Mouse (Mus musculus): ENCODE measurements around the gene Igfbp2. TPM values are rescaled to one million over a fixed set of nuclear protein-coding genes. Genes with fewer than 3 reads are reported as not detected.
A peak's percentile ranks its signal among the peaks of the same experiment; 100 is the strongest.

The Igfbp2 gene
- polyA plus RNA-seq, 1 experiment from 2014 or later, result 93.5 TPM

DNA sequence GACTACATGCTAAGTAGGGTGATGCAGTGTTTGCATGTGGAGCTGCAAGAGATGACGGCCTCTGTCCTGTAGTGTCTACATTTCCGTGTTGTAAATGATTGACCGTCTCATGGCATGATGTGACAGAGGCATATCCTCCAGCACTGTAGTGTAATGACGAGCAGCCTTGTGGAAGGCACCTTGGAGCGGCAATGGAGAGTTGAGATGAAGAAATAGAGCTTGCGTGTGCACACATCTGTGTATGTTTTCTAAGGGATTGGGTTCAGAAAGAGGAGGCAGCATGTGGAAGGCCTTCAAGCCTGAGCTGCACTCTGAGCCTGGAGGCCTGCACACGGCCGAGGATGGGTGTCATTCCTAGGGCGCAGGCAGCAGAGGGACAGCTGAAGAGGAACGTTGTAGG, 31.4 kb downstream of the Igfbp2 start:
- 77% methylated on average over 10 of the region's 10 CpGs for WGBS
- Histone ChIP-seq H3K27me3 (replicated peaks) (no peaks in the 10 kb centered on the region), H3K36me3 (peaks cover 26% of the 10 kb centered on the region), H3K4me3 (no peak overlapping the region), H3K4me1 (replicated peaks) (no peaks in the 10 kb centered on the region), H3K9ac (no peak overlapping the region), H3K9me3 (replicated peaks) (no peaks in the 10 kb centered on the region), H3K27ac (ENCODE audit: poor library complexity, severe bottlenecking) (no peak overlapping the region), H3K4me2 (no peak overlapping the region)
- no peak for ATAC-seq (ENCODE audit: insufficient number of reproducible peaks, low FRiP score)

DNA sequence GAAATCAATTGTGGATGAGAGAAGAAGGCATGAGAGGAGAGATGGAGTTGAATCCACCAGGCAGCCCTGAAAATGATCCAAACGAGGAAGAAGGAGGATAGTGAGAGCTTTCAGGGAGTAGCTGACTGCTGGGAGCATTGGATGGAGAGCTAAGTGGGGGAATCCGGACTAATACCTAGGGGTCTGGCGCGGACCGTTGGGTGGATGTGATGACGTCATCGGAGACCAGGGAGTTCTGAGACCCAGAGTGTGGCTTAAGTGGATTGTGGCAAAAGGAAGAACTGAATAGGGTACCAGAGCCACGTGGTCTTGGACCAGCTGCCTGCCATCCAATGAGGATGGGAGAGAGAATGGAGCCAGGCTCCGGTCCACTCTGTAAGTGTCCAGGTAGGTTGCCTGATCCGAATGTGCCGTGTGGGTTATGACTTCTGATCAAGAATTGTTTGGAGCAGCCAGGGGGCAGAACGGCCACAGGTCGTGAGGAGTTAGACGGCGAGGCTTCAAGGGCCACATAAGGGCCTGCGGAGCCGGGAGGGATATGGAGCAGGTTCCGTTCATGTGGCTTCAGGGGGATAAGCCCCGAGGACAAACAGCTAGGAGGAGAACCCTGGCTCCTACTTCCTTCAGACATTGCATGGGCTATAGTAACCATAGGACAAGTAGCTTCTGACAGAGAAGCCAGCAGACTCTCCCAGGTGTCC, 32.1 kb downstream of the Igfbp2 start:
- Histone ChIP-seq H3K4me2 (no peak overlapping the region), H3K9ac (no peak overlapping the region), H3K27me3 (replicated peaks) (no peaks in the 10 kb centered on the region), H3K36me3 (peaks cover 31% of the 10 kb centered on the region), H3K9me3 (replicated peaks) (no peaks in the 10 kb centered on the region), H3K27ac (ENCODE audit: poor library complexity, severe bottlenecking) (no peak overlapping the region), H3K4me3 (no peak overlapping the region), H3K4me1 (replicated peaks) (no peaks in the 10 kb centered on the region)
- ATAC-seq (ENCODE audit: insufficient number of reproducible peaks, low FRiP score), result peak; percentile 30
- 74% methylated on average over 19 of the region's 19 CpGs for WGBS

DNA sequence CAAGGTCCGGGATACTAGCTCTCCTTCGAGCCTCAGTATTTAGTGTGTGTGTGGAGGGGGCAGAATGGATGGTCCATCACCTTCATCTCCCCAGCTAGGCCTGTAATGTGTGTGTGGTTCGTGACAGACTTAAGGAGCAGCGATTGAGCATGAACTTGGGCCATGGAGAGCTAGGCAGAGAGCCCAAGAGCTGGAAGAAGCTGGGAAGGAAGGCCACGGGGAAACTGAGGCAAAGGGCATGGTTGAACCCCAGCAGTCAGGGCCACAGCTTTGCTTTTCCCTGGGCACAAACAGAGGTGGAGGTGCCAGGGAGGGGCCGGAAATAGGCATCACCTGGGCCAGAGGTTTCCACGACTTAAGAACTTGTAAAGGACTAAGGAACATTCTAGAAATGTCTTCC, 32.8 kb downstream of the Igfbp2 start:
- Histone ChIP-seq H3K4me1 (replicated peaks) (no peaks in the 10 kb centered on the region), H3K9ac (no peak overlapping the region), H3K4me3 (no peak overlapping the region), H3K36me3 (peaks cover 39% of the 10 kb centered on the region), H3K27me3 (replicated peaks) (no peaks in the 10 kb centered on the region), H3K9me3 (replicated peaks) (no peaks in the 10 kb centered on the region), H3K27ac (ENCODE audit: poor library complexity, severe bottlenecking) (no peak overlapping the region), H3K4me2 (no peak overlapping the region)
- peak; percentile 49 for ATAC-seq (ENCODE audit: insufficient number of reproducible peaks, low FRiP score)
- 78% methylated on average over 7 of the region's 7 CpGs for WGBS

DNA sequence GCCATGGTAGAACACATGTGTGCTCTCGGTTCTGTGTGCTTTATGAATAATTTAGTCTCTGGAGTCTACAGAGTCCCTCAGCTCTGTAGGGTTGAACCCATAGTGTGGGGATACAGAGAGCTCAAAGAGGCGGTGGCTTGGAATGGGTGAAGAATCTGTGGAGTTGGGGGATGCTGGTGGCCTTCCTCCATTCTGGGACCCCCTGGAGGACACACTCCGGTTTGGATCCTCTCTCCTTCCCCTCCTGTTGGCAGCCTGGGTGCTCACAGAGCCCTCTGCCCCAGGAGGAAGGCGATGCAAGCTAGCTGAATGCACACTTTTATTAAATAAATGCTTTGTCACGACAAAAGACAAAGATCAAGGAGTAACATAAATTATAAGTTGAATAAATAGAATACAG, 33.3 kb downstream of the Igfbp2 start:
- no peak for ATAC-seq (ENCODE audit: insufficient number of reproducible peaks, low FRiP score)
- H3K4me3 ChIP-seq, result no peak overlapping the region
- H3K27me3 ChIP-seq (replicated peaks), result no peaks in the 10 kb centered on the region
- peaks cover 44% of the 10 kb centered on the region for H3K36me3 ChIP-seq
- no peak overlapping the region for H3K9ac ChIP-seq
- no peaks in the 10 kb centered on the region for H3K9me3 ChIP-seq (replicated peaks)
- WGBS, result 74% methylated on average over 5 of the region's 5 CpGs
- H3K4me1 ChIP-seq (replicated peaks), result no peaks in the 10 kb centered on the region
- no peak overlapping the region for H3K4me2 ChIP-seq
- H3K27ac ChIP-seq (ENCODE audit: poor library complexity, severe bottlenecking), result no peak overlapping the region

DNA sequence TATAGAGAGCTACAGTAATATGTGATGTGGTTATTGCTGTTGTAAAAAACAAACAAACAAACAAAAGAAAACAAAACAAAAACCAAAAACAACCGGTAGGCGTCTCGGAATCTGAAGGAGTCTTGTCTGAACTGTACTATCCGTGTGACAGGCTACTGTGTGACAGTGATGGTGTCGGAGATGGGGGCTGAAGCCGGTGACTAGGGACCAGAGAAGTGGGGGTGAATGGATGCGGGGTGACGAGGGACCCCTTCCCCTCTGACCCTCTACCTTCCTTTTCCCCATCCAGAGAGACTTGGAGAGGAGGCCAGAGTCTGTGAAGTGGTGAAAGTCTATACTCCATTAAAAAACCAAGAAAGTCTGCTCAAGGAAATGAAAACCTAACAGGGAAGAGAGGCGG, 34.0 kb downstream of the Igfbp2 start:
- no peak overlapping the region for H3K27ac ChIP-seq (ENCODE audit: poor library complexity, severe bottlenecking)
- WGBS, result 86% methylated on average over 9 of the region's 9 CpGs

DNA sequence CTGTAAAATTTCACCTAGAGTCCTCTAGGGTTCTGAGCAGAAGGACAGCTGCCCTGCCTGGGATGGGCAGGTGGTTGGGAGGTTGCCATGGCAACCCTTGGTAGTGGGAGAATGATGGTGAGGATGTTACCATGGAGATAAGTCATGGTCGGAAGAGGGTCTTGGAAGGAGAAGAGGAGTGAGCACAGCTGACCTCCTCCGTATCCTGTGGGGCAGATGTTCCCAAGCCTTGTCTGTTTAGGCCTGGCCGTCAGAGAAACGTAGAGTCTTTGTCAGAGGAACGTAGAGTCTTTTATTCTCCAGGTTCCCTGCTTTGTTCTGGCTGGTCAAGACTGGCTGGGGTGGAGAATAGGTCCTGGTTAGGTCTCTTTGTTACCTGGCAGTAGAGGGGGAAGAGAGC, 34.6 kb downstream of the Igfbp2 start:
- peaks cover 56% of the 10 kb centered on the region for H3K36me3 ChIP-seq
- H3K4me1 ChIP-seq (replicated peaks), result no peaks in the 10 kb centered on the region
- no peaks in the 10 kb centered on the region for H3K9me3 ChIP-seq (replicated peaks)
- no peak overlapping the region for H3K4me2 ChIP-seq
- no peak overlapping the region for H3K9ac ChIP-seq
- ATAC-seq (ENCODE audit: insufficient number of reproducible peaks, low FRiP score), result no peak
- WGBS, result 68% methylated on average over 5 of the region's 5 CpGs
- no peaks in the 10 kb centered on the region for H3K27me3 ChIP-seq (replicated peaks)
- no peak overlapping the region for H3K27ac ChIP-seq (ENCODE audit: poor library complexity, severe bottlenecking)
- no peak overlapping the region for H3K4me3 ChIP-seq

More for the DNA sequence above, 34.0 kb downstream of the Igfbp2 start:
- Histone ChIP-seq H3K4me2 (no peak overlapping the region), H3K9me3 (replicated peaks) (no peaks in the 10 kb centered on the region), H3K4me3 (no peak overlapping the region), H3K36me3 (peaks cover 50% of the 10 kb centered on the region), H3K9ac (no peak overlapping the region), H3K4me1 (replicated peaks) (no peaks in the 10 kb centered on the region), H3K27me3 (replicated peaks) (no peaks in the 10 kb centered on the region)
- no peak for ATAC-seq (ENCODE audit: insufficient number of reproducible peaks, low FRiP score)

DNA sequence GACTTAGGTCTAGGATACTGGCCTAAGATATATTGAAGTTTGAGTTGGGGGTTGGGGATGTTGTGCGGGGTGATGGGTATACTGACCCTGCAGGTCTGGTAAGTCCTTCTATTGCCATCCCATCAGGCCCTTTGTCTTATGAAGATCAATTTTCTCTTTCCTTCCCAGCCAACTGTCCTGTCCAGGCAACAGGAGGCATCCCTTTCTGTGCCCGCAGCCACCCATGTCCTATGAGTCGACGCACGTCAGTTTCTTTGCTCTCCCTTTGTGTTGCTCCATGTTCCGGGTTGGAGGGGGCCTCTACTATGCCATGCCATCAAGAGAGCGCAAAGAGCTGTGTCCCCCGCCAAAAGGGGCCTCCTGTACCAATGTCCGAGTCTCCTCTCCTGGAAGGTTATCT, 35.7 kb downstream of the Igfbp2 start:
- ATAC-seq (ENCODE audit: insufficient number of reproducible peaks, low FRiP score), result no peak
- Histone ChIP-seq H3K4me3 (no peak overlapping the region), H3K27ac (ENCODE audit: poor library complexity, severe bottlenecking) (no peak overlapping the region), H3K4me1 (replicated peaks) (no peaks in the 10 kb centered on the region), H3K9ac (no peak overlapping the region), H3K9me3 (replicated peaks) (no peaks in the 10 kb centered on the region), H3K27me3 (replicated peaks) (no peaks in the 10 kb centered on the region), H3K4me2 (no peak overlapping the region), H3K36me3 (peaks cover 66% of the 10 kb centered on the region)
- 85% methylated on average over 9 of the region's 9 CpGs for WGBS

DNA sequence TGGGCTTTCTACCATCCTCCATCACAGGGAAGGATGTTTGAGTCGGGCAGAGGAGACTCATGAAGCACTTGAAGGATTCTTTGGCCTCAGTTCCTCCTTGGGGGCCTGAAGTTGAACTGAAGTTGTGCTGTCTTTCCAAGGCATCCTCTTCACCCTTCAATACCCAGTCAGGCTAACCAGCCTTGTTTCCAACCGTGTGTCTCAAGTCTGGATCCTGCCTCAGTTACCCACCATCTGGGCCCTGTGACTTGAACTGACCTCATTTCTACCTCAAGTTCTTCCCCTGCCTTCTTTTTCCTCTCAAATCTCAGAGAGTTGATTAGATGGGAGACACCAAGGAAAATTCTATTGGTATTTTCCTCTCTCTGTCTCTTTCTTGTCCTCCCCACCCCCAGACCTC, 36.2 kb downstream of the Igfbp2 start:
- peaks cover 67% of the 10 kb centered on the region for H3K36me3 ChIP-seq
- WGBS, result 75% methylated on average over 2 of the region's 2 CpGs
- H3K9ac ChIP-seq, result no peak overlapping the region

DNA sequence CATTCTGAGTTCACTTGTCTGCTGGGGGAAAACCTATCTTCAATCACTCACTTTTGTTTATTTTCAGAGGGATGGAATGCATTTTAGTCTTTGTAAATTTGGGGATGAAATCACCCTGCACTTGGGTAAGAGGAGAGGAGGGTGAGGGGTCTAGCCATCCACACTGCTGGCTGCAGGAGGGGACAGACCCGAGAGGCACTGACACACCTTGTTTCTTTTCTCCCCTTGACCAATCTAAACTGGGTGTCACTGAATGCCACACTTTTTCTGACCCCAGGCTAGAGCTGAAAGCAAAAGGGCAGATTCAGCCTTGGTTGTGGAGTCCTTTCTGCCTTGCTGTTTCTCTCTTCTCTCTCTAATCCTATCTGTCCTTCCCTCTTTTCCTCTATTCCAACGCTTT, 37.4 kb downstream of the Igfbp2 start:
- Histone ChIP-seq H3K4me2 (no peak overlapping the region), H3K9me3 (replicated peaks) (no peaks in the 10 kb centered on the region), H3K36me3 (peaks cover 75% of the 10 kb centered on the region), H3K4me3 (no peak overlapping the region), H3K27ac (ENCODE audit: poor library complexity, severe bottlenecking) (no peak overlapping the region), H3K9ac (no peak overlapping the region), H3K27me3 (replicated peaks) (no peaks in the 10 kb centered on the region), H3K4me1 (replicated peaks) (peaks cover 9% of the 10 kb centered on the region)
- WGBS, result 59% methylated on average over 2 of the region's 2 CpGs
- no peak for ATAC-seq (ENCODE audit: insufficient number of reproducible peaks, low FRiP score)

More for the DNA sequence above, 36.2 kb downstream of the Igfbp2 start:
- ATAC-seq (ENCODE audit: insufficient number of reproducible peaks, low FRiP score), result no peak
- H3K4me3 ChIP-seq, result no peak overlapping the region
- H3K27ac ChIP-seq (ENCODE audit: poor library complexity, severe bottlenecking), result no peak overlapping the region
- no peak overlapping the region for H3K4me2 ChIP-seq
- no peaks in the 10 kb centered on the region for H3K27me3 ChIP-seq (replicated peaks)
- H3K9me3 ChIP-seq (replicated peaks), result no peaks in the 10 kb centered on the region
- H3K4me1 ChIP-seq (replicated peaks), result no peaks in the 10 kb centered on the region

DNA sequence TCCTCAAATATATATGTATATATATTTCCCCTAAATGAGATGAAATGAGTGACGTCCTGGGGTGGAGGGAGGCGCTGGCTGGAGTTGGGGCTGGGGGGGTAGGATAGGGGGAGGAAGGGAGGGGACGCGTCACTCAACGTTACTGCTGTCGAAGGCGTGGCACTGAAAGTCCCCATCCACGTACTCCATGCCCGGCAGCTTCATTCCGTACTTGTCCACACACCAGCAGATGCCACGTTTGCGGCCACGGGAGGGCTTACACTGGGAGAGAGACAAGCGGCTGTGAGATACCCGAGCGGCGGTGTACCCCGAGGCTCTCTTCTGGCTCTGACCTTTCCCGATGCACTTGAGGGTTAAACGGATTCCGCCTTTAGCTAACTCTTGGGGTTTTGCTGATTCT, 37.9 kb downstream of the Igfbp2 start:
- ATAC-seq (ENCODE audit: insufficient number of reproducible peaks, low FRiP score), result no peak
- no peaks in the 10 kb centered on the region for H3K27me3 ChIP-seq (replicated peaks)
- no peak overlapping the region for H3K9ac ChIP-seq
- H3K4me2 ChIP-seq, result no peak overlapping the region
- H3K4me1 ChIP-seq (replicated peaks), result peaks cover 13% of the 10 kb centered on the region
- H3K27ac ChIP-seq (ENCODE audit: poor library complexity, severe bottlenecking), result no peak overlapping the region
- no peaks in the 10 kb centered on the region for H3K9me3 ChIP-seq (replicated peaks)
- H3K4me3 ChIP-seq, result no peak overlapping the region
- WGBS, result 84% methylated on average over 21 of the region's 21 CpGs
- peaks cover 76% of the 10 kb centered on the region for H3K36me3 ChIP-seq

DNA sequence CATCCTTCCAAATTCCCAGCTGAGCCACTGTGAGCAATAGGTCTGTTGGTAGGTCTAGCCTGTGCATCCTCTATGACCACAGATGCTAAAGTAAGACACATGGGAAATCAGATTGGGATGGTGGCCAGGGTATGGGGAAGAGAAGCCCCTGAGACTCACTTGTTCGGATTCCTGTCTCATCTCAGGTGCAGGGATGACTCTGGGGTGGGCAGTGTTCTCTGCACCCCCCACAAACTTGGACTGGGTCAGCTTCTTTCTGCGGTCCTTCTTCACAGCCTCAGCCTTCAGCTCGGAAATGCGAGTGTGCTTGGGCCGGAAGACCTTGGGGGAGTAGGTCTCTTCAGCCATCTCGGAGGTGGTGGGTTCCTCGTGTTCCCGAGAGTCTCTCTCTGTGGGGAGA, 39.4 kb downstream of the Igfbp2 start:
- Histone ChIP-seq H3K27ac (ENCODE audit: poor library complexity, severe bottlenecking) (no peak overlapping the region), H3K9ac (no peak overlapping the region), H3K27me3 (replicated peaks) (no peaks in the 10 kb centered on the region), H3K36me3 (peaks cover 71% of the 10 kb centered on the region), H3K4me1 (replicated peaks) (peaks cover 18% of the 10 kb centered on the region), H3K9me3 (replicated peaks) (no peaks in the 10 kb centered on the region), H3K4me2 (no peak overlapping the region), H3K4me3 (no peak overlapping the region)
- WGBS, result 85% methylated on average over 8 of the region's 8 CpGs
- ATAC-seq (ENCODE audit: insufficient number of reproducible peaks, low FRiP score), result no peak

DNA sequence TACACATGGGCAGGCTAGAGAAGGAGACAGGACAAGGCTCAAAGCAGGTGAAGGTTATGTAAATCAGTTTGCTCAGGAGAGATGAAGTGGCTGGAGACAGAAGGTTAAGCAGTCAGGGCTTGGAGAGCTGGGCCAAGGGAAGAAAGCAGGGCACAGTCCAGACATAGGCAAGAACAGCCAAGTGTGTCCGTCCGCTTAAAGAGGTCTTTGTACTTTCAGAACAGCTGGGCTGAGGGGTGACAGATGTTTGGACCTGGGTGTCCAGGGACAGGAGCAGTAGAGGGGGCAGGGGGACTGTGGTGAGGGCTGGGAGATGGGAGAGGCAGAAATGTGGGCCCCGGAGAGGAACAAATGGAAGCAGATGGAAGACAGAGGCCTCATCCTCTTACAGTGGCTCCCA, 40.0 kb downstream of the Igfbp2 start:
- Histone ChIP-seq H3K27me3 (replicated peaks) (no peaks in the 10 kb centered on the region), H3K4me2 (no peak overlapping the region), H3K36me3 (peaks cover 65% of the 10 kb centered on the region), H3K9ac (no peak overlapping the region), H3K4me3 (no peak overlapping the region), H3K4me1 (replicated peaks) (peaks cover 23% of the 10 kb centered on the region), H3K9me3 (replicated peaks) (no peaks in the 10 kb centered on the region), H3K27ac (ENCODE audit: poor library complexity, severe bottlenecking) (no peak overlapping the region)
- WGBS, result 81% methylated on average over 3 of the region's 3 CpGs
- no peak for ATAC-seq (ENCODE audit: insufficient number of reproducible peaks, low FRiP score)
